Mouse (Mus musculus) MEL (cell line): Measurements from ENCODE around the gene Gm45753.

Experiments
- CTCF ChIP-seq, 3 experiments: IDR thresholded peaks in 2 of 3; conservative IDR thresholded peaks in 1 of 3; 2 replicates each; pipeline ENCODE4 v1.5.1; 2011 to 2012; ENCODE audit warnings: low read length in 3 of 3, low read depth in 2 of 3, mild to moderate bottlenecking in 2 of 3, improper control_type of control experiment in 1 of 3, inconsistent platforms in 1 of 3, mixed read lengths in 1 of 3, moderate library complexity in 1 of 3; ENCODE audit not compliant: control insufficient read depth in 1 of 3, insufficient read depth in 1 of 3, poor library complexity in 1 of 3, severe bottlenecking in 1 of 3
- EP300 ChIP-seq, 2 experiments: IDR thresholded peaks; 2 replicates each; pipeline ENCODE4 v1.6.1; 2011; ENCODE audit warnings: improper control_type of control experiment in 2 of 2, low read length in 2 of 2, low read depth in 1 of 2, mild to moderate bottlenecking in 1 of 2
- GABPA ChIP-seq: IDR thresholded peaks from 2 replicates; pipeline ENCODE4 v1.6.1; 2012; ENCODE audit warnings: low read depth, mild to moderate bottlenecking, inconsistent platforms, low read length, improper control_type of control experiment, moderate library complexity
- POLR2A ChIP-seq, 2 experiments: IDR thresholded peaks; 2 replicates each; pipeline ENCODE4 v1.6.1; 2011 to 2012; ENCODE audit warnings: low read length in 2 of 2, mild to moderate bottlenecking in 2 of 2, control low read depth in 1 of 2, improper control_type of control experiment in 1 of 2, low read depth in 1 of 2, moderate library complexity in 1 of 2; ENCODE audit not compliant: control insufficient read depth in 1 of 2, insufficient read depth in 1 of 2, poor library complexity in 1 of 2
- SIN3A ChIP-seq: IDR thresholded peaks from 2 replicates; pipeline ENCODE4 v1.6.1; 2012; ENCODE audit warnings: low read length, improper control_type of control experiment, inconsistent platforms
- ZMIZ1 ChIP-seq: IDR thresholded peaks from 2 replicates; pipeline ENCODE4 v1.6.1; 2012; ENCODE audit warnings: low read depth, mild to moderate bottlenecking, inconsistent platforms, low read length, improper control_type of control experiment, moderate library complexity

DNA sequence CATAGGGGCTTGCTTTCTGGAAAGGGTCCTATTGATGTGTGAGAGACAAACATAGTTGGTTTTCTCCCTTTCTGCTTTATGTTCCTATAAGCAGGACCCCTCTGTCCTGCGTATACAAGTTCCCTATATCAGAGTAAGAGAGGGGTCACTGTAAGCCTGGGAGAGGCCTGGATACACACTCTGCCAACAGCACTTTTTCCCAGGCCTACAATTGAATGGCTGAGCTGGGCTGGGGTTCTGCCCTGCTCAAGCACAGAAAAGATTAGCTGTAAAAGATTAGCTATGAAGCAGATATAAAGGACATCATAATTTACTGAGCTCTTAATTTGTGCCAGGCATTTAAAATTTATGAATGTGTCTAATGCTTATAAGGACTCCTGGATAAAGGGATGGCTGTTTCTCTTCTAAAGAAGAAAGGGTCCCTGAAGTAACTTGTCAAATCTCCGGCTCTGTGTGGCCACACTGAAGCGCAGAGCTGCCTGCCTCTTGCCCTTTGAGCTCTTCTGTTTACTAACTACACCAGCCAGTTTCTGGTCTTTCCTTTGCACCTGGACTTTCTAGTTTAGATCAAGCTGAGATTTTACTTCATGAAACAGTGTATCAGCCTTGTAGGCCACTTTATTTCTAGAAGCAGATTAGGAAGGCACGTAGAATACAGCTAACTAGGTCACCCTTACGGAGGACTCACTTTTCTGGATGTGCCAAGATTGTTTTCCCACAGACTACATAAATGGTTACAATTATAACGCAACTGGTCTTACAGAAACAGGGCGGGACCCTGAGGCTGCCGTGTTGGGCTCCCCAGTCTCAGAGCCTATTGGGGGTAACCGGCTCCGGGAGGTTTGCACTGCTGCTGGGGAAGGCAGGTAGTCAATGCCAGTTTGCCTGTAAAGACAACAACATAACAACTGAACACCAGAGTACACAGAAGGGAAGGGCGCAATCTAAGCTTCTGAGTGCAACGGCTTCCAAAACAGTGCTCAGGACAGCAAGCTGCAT, 33.7 kb upstream of the Gm45753 start:
- TF ChIP-seq ZMIZ1 (no peak), GABPA (no peak), CTCF (IDR thresholded peaks at IDR 0.05 in 2 of 3, conservative IDR thresholded peaks at IDR 0.05 in 1 of 3; ENCODE audit: control insufficient read depth in 1 of 3, insufficient read depth in 1 of 3, low read depth in 2 of 3, low read length in 3 of 3, poor library complexity in 1 of 3, severe bottlenecking in 1 of 3) (no peak), SIN3A (no peak), POLR2A (IDR thresholded peaks at IDR 0.05; ENCODE audit: control insufficient read depth in 1 of 2, insufficient read depth in 1 of 2, low read depth in 1 of 2, low read length in 2 of 2, poor library complexity in 1 of 2) (no peak), EP300 (IDR thresholded peaks at IDR 0.05; ENCODE audit: low read depth in 1 of 2, low read length in 2 of 2) (no peak)
